Mouse (Mus musculus) heart, embryonic 14.5 days (tissue): ENCODE measurements around the gene Lyrm1. TPM values are rescaled to one million over a fixed set of nuclear protein-coding genes. Genes with fewer than 3 reads are reported as not detected.

ENCODE experiments used
- ATAC-seq: fragments of 200-750 bp; cut with Nextera tagmentation; 2 replicates; pipeline ENCODE4 v1.8.0; 2017; ENCODE audit warnings: low read depth, moderate TSS enrichment; ENCODE audit not compliant: insufficient number of reproducible peaks, insufficient read depth, low FRiP score
- H3K27ac ChIP-seq, 2 experiments: fragments of 200-500 bp in 1 of 2; fragments of 300-500 bp in 1 of 2; sonication (generic) in 1 of 2; replicated peaks in 1 of 2; 2 replicates each; pipeline ENCODE4 v1.5.1; 2012 to 2014; ENCODE audit warnings: low read depth in 2 of 2, low read length in 2 of 2, control low read depth in 1 of 2, mild to moderate bottlenecking in 1 of 2, mixed read lengths in 1 of 2; ENCODE audit not compliant: control insufficient read depth in 1 of 2, insufficient read depth in 1 of 2
- H3K27me3 ChIP-seq: fragments of 300-500 bp; sonication (generic); 2 replicates; pipeline ENCODE4 v1.6.1; 2014; ENCODE audit warnings: mild to moderate bottlenecking, low read length, control low read depth; ENCODE audit not compliant: control insufficient read depth, insufficient read depth
- H3K36me3 ChIP-seq: fragments of 300-500 bp; sonication (generic); 2 replicates; pipeline ENCODE4 v1.6.1; 2014; ENCODE audit warnings: mild to moderate bottlenecking, control low read depth, low read length, mixed read lengths; ENCODE audit not compliant: control insufficient read depth, insufficient read depth
- H3K4me1 ChIP-seq, 2 experiments: fragments of 200-500 bp in 1 of 2; fragments of 300-500 bp in 1 of 2; sonication (generic) in 1 of 2; 2 replicates each; pipeline ENCODE4 v1.6.1; 2012 to 2014; ENCODE audit warnings: low read length in 2 of 2, control low read depth in 1 of 2, mixed read lengths in 1 of 2; ENCODE audit not compliant: control insufficient read depth in 2 of 2, insufficient read depth in 2 of 2
- H3K4me2 ChIP-seq: fragments of 300-500 bp; sonication (generic); 2 replicates; pipeline ENCODE4 v1.6.1; 2014; ENCODE audit warnings: mild to moderate bottlenecking, low read length
- H3K4me3 ChIP-seq, 2 experiments: fragments of 200-500 bp in 1 of 2; fragments of 300-500 bp in 1 of 2; sonication (generic) in 1 of 2; 2 replicates each; pipeline ENCODE4 v1.5.1; 2012 to 2014; ENCODE audit warnings: low read length in 2 of 2, mild to moderate bottlenecking in 2 of 2, control low read depth in 1 of 2, low read depth in 1 of 2, moderate library complexity in 1 of 2; ENCODE audit not compliant: control insufficient read depth in 1 of 2, insufficient read depth in 1 of 2
- H3K9ac ChIP-seq: fragments of 300-500 bp; sonication (generic); 2 replicates; pipeline ENCODE4 v1.6.1; 2014; ENCODE audit warnings: mild to moderate bottlenecking, low read length
- H3K9me3 ChIP-seq: fragments of 300-500 bp; sonication (generic); 2 replicates; pipeline ENCODE4 v1.6.1; 2016; ENCODE audit warnings: low read length, control low read depth; ENCODE audit not compliant: control insufficient read depth
- WGBS: fragments of 180-500 bp; shearing (Covaris S2); extraction: QIAGEN DNeasy Blood & Tissue Kit; methylation state at CpG from one replicate; pipeline ENCODE4 v1.1.7; 2014; 5-methylcytosine and 5-hydroxymethylcytosine counted together
- polyA plus RNA-seq: library from polyadenylated mRNA; unstranded; fragments of >200 nt; fragmentation: Nextera tagmentation; extraction: Ambion mirVana; gene quantifications from 2 replicates; pipeline ENCODE4 v1.2.1, GENCODE M21; 2014

The Lyrm1 gene
- polyA plus RNA-seq, 1 experiment from 2014 or later, result 9.2 TPM

GRCm38 (mm10) chr7:119965205-119965604, 69.5 kb downstream of the Lyrm1 start:
- H3K27me3 ChIP-seq, result no peaks in the 10 kb centered on the region
- 77% methylated on average over 4 of the region's 4 CpGs for WGBS
- no peak for ATAC-seq
- no peak overlapping the region for H3K9ac ChIP-seq
- no peak overlapping the region for H3K4me2 ChIP-seq
- H3K4me3 ChIP-seq, result no peak overlapping the region
- H3K36me3 ChIP-seq, result no peaks in the 10 kb centered on the region
- H3K9me3 ChIP-seq, result no peaks in the 10 kb centered on the region
- H3K4me1 ChIP-seq, result no peaks in the 10 kb centered on the region
- no peak overlapping the region for H3K27ac ChIP-seq

DNA sequence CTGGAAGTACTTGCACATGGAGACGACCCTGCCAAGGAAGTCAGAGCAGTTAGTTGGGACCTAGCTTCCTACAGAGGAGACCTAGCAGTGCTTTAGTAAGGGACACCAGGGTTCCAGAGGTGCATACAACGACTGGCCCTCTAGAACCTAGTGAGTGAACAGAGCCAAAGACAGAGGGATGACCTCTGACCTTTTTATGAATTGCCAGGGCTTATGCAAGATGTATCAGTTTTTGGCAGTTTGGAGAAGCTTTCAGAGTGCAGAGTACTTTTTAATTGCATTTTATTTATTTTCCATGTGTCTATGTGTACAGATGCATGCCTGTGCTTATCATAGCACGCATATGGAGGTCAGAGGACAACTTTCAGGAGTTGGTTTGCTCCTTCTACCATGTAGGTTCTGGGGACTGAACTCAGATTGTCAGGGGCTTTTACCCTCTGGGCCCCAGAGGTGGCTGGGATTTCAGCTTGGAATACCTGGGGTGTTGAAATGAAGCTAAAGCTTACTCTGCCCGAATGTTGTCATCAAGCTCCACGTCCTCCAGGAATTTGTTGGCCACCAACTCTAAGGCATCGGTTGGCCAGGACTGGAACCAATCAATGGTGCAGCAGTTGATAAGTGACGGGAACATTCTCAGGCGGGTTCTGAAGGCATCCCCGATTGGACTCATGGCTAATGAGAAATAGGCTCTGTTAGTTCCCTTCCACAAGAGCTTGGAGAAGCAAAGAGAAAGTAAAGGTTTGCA, 70.2 kb downstream of the Lyrm1 start:
- Histone ChIP-seq H3K9me3 (no peaks in the 10 kb centered on the region), H3K4me1 (no peaks in the 10 kb centered on the region), H3K4me2 (no peak overlapping the region), H3K4me3 (no peak overlapping the region), H3K27me3 (no peaks in the 10 kb centered on the region), H3K27ac (no peak overlapping the region), H3K9ac (no peak overlapping the region), H3K36me3 (no peaks in the 10 kb centered on the region)
- no peak for ATAC-seq
- 70% methylated on average over 9 of the region's 9 CpGs for WGBS

GRCm38 (mm10) chr7:119969320-119969719, 73.7 kb downstream of the Lyrm1 start:
- H3K27ac ChIP-seq, result no peak overlapping the region
- H3K36me3 ChIP-seq, result no peaks in the 10 kb centered on the region
- H3K4me1 ChIP-seq, result no peaks in the 10 kb centered on the region
- no peak overlapping the region for H3K4me3 ChIP-seq
- no peak overlapping the region for H3K4me2 ChIP-seq
- H3K9ac ChIP-seq, result no peak overlapping the region
- H3K9me3 ChIP-seq, result no peaks in the 10 kb centered on the region
- WGBS, result 38% methylated on average over 2 of the region's 2 CpGs
- ATAC-seq, result no peak
- no peaks in the 10 kb centered on the region for H3K27me3 ChIP-seq

GRCm38 (mm10) chr7:119974214-119974613, 78.6 kb downstream of the Lyrm1 start:
- Histone ChIP-seq H3K27ac (no peak overlapping the region), H3K4me2 (no peak overlapping the region), H3K27me3 (no peaks in the 10 kb centered on the region), H3K4me1 (peaks cover 0 to 4% of the 10 kb centered on the region in 2 experiments; a peak in 2 of 4 replicates), H3K4me3 (no peak overlapping the region), H3K9me3 (no peaks in the 10 kb centered on the region), H3K36me3 (no peaks in the 10 kb centered on the region), H3K9ac (no peak overlapping the region)
- ATAC-seq, result no peak
- WGBS, result 72% methylated on average over 5 of the region's 5 CpGs

- no peak overlapping the region for H3K9ac ChIP-seq
- H3K4me3 ChIP-seq, result no peak overlapping the region
- no peaks in the 10 kb centered on the region for H3K9me3 ChIP-seq
- no peaks in the 10 kb centered on the region for H3K36me3 ChIP-seq
- peaks cover 0 to 4% of the 10 kb centered on the region in 2 experiments; a peak in 2 of 4 replicates for H3K4me1 ChIP-seq
- H3K27ac ChIP-seq, result no peak overlapping the region
- WGBS, result 66% methylated on average over 6 of the region's 6 CpGs
- no peaks in the 10 kb centered on the region for H3K27me3 ChIP-seq
- H3K4me2 ChIP-seq, result no peak overlapping the region
- ATAC-seq, result no peak
These were observed 80.6 kb downstream of the Lyrm1 start for GRCm38 (mm10) chr7:119976256-119976655.

DNA sequence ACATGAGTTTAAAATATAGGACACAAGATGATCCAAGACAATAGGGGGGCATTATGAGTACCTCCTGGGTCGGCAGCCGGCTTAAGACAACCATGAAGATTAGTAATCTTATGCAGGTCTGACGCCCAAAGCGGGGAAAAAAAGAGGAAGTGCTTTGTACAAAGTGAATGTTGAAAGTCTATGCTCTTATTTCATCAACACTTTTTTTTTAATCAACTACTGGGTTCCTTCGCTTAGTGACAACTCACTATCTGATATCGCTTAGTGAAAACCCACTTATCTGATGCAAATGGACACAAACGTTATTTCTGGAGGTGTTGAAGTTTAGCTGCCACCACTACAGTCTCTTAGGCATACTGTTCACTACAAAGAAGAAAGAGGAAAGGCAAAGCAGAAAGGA, 81.9 kb downstream of the Lyrm1 start:
- no peak overlapping the region for H3K27ac ChIP-seq
- H3K4me1 ChIP-seq, result peaks cover 0 to 4% of the 10 kb centered on the region in 2 experiments; a peak in 2 of 4 replicates
- no peak overlapping the region for H3K9ac ChIP-seq
- no peaks in the 10 kb centered on the region for H3K36me3 ChIP-seq
- no peak overlapping the region for H3K4me3 ChIP-seq
- no peaks in the 10 kb centered on the region for H3K27me3 ChIP-seq
- no peaks in the 10 kb centered on the region for H3K9me3 ChIP-seq
- ATAC-seq, result no peak
- 69% methylated on average over 7 of the region's 7 CpGs for WGBS
- H3K4me2 ChIP-seq, result no peak overlapping the region

DNA sequence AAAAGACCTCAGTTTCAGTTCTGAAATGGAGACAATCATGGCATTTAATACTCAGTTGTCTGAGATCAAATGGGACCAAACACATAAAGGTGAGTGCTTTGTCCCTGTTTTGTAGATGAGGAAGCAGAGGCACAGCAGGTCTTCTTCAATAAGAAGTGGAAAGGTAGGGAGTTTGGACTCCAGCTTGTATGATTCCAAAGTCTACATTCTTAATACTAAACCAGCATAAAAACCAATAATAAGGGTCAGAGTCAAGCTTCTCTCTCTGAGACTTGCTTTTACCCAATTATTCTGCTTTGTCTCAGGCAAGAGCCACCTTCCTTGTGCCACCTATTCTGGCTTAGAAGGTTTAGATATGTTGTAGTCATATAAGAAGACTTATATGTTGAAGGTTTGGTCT, 82.9 kb downstream of the Lyrm1 start:
- H3K9me3 ChIP-seq, result no peaks in the 10 kb centered on the region
- no peaks in the 10 kb centered on the region for H3K27me3 ChIP-seq
- no peak for ATAC-seq
- peaks cover 0 to 4% of the 10 kb centered on the region in 2 experiments; a peak in 2 of 4 replicates for H3K4me1 ChIP-seq
- no peak overlapping the region for H3K27ac ChIP-seq
- no peak overlapping the region for H3K4me3 ChIP-seq
- no peak overlapping the region for H3K9ac ChIP-seq
- no peak overlapping the region for H3K4me2 ChIP-seq
- H3K36me3 ChIP-seq, result no peaks in the 10 kb centered on the region

- no peaks in the 10 kb centered on the region for H3K27me3 ChIP-seq
- no peaks in the 10 kb centered on the region for H3K9me3 ChIP-seq
- no peak for ATAC-seq
- H3K9ac ChIP-seq, result no peak overlapping the region
- 83% methylated on average over 3 of the region's 3 CpGs for WGBS
- H3K36me3 ChIP-seq, result no peaks in the 10 kb centered on the region
- H3K4me1 ChIP-seq, result peaks cover 0 to 4% of the 10 kb centered on the region in 2 experiments; a peak in 2 of 4 replicates
- H3K27ac ChIP-seq, result no peak overlapping the region
- H3K4me2 ChIP-seq, result no peak overlapping the region
- H3K4me3 ChIP-seq, result no peak overlapping the region
These were observed 84.5 kb downstream of the Lyrm1 start for GRCm38 (mm10) chr7:119980170-119980569.
